Mouse (Mus musculus) fat pad, adult 2 months (tissue): ENCODE measurements around the gene Dlx5.

Experiments used
- DNase-seq: peaks from one replicate; pipeline ENCODE4 v3.0.0-alpha.2; 2011; ENCODE audit warnings: low read depth, low spot score; ENCODE audit errors: extremely low read depth

Gene Dlx5

DNA sequence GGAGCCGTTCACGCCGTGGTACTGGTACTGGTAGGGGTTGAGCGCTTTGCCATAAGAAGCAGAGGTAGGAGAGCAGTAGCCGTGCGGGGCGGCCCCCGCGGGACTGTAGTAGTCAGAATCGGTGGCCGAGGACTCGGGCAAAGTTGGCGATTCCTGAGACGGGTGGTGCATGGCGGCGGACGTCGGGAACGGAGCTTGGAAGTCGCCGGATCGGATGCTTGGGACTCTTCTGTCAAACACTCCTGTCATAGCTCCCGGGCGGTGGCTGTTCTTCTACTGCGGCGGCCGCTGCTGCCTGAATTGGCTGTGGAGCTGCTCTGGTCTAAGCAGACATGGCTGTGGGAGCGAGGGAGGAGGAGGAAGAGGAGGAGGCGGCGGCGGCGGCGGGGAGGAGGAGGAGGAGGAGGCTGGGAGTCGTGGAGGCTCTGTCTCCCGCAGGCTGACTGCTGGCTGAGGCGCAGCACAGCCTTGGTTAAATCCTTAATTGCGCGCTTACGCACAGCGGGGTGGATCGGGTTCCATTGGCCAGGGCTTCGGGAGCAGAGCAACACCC, at the start of gene Dlx5:
Gene Dlx5 (minus strand): TSS at position 448 of the 553 bp plus-strand sequence.
- no peak for DNase-seq

DNA sequence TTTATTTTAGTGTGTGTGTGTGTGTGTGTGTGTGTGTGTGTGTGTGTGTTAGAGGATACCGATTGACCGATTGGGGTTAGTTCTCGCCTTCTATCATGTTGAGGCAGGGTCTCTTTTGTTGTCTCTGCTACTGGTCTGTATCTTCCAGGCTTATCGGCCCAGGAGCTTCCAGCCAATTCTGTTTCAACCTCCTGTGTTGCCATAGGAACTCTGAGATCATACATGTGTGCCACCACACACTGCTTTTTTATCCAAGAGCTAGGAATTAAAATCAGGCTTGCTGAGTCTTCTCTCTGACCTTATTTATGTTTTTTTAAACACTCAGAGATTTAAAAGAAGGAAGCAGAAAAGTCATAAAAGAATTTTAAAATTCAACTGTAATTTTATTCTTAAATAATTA, 49.6 kb upstream of the Dlx5 start:
- DNase-seq: no peak

DNA sequence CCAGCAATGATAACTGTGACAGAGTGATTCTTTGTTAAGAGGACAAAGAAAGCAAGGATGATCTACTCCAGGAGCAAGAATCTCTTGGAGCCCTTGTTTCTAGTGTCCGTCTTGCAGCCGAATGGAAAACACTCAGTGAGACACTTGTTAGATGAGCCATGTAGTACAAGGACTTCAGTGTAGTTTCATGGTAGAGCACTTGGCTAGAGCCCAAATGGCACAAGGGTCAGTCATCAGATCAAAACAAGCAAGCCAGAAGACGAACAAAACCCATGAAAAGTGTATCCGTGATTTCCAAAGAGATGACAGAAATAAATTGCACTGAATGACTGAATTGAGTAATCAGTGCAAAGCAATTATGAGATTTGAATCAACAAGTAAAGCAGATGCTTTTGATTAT, 48.9 kb upstream of the Dlx5 start:
- no peak for DNase-seq

DNA sequence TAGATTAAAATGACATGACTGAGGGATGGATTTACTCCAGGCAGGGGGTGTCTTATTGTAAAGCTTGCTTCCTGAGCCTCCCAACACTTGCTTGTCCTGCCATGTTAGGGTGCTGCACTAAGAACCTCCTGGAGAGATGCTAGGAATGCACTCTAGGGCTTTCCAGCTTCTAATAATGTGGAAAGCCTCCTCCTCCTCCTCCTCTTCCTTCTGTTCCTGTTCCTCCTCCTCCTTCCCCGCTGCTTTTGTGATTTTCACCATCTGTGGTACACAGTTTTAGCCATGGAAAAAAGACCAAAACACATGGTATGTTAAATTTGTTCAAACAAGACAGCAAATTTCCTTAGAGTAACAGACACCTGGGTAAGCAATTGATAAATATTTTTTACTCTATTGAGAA, 43.4 kb upstream of the Dlx5 start:
- no peak for DNase-seq

DNA sequence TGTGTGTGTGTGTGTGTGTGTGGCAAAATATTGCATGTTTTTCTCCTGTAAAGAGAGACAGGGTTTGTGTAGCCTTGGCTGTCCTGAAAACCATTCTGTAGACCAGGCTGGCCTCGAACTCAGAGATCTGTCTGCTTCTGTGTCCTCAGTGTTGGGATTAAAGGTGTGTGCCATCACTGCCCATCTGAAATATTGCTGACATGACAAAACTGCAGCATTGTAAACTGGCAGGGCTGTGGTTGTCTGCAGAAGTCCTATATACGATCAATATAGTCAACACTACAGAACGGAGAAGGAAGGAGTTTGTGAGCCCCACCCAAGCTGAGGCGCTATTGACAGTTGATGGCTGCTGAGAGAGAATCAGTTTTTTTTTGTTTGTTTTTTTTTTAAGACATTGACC, 35.4 kb upstream of the Dlx5 start:
- DNase-seq: no peak

DNA sequence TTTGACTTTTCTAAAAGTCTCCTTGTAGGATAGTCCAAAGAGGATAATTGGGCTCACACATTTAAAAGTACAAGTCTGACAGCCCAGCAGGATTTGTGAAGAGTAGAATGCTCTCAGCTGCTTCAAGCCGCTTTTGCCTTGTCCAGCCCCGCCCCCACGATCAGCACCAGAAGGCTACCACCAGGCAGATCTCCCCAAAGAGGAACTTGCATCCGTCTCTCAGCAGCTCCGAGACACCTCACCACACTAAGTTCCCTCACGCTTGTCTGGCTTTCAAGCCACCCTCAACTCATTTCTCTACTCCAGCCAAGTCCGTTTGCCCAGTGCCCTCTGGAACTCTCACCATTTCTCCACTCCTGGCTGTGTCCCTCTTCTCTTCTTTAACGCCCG, 33.6 kb upstream of the Dlx5 start:
- no peak for DNase-seq

DNA sequence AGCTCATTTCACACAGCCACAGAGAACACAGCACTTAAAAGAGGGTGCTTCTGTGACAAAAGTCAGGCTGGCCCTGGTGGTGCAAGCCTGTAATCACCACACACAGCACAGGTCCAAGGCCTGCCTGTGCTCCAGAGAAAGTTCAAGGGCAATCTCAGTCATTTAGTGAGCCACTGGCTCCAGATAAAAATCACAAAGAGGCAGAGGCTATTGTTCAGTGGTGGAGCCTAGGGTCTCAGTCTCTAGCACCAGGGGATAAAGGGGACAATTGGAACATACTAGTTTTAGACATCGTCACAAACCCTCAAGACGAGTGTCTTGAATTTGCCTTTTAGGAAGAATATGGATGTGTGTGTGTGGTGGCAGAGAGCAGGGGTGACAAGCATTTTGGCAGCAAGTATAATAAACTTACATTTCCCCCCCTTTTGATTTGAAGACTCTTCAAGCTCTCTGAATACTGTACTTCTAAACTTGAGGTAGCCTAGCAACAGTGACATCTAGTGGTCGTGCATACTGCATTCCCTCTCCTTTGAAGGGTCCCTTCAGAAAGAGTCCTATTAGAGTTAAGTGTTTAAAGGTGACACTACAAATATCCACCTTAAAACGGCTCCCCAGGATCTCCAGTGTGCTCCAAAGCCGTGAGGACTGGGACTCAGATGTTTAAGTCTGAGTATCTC, 33.1 kb upstream of the Dlx5 start:
- no peak for DNase-seq

DNA sequence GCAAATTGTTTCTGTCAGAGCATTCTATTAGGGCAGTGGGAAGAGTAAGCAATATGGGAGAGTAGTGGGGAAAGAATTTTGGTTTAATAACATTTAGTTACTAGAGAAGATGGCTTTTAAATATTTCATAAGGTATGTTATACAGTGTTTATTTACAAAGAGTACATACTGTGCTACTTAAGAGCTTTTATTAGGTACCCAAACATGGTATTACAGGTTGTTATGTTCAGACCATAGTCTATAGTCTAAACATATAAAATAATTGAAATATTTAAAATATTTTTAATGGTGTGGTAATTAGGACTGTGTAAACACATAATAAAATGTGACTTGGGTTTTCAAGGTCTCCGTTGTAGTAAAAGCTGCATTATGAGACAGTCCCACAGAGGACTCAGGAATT, 32.4 kb upstream of the Dlx5 start:
- no peak for DNase-seq

DNA sequence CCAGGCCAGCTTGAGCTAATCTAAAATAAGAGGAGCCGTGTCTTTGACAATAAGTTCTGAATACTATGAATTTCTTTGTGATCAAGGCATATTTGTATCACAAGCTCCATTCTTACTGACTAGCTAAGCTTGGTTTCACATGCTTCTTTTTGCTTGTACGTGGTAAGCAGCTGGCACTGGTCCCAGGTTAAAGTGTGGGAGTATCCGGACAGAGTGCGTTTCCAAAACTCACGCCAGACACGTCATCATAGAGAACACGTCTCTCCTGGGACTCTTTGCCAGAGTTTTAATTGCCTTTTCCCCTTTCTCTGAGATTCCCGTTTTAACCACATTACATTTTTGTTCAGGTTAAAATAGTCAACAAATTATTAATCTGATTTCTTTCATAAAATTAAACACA, 27.7 kb upstream of the Dlx5 start:
- peak; percentile 5 for DNase-seq

DNA sequence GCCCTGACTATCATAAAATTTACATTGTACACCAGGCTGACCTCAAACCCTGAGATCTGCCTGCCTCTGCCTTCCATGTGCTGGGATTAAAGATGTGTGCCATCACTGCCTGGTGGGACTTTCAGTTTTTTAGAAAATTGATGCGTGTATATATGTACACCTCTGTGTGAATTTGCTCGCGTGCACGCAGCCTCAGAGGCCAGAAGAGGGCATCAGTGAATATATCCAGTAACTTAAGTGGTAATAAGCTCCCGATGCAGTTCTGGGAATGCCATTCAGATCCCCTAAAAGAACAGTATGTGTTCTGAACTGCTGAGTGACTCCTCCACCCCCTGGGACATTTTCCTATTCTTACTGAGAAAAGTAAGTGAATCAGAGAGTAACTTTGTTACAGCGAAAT, 8.2 kb upstream of the Dlx5 start:
- no peak for DNase-seq

DNA sequence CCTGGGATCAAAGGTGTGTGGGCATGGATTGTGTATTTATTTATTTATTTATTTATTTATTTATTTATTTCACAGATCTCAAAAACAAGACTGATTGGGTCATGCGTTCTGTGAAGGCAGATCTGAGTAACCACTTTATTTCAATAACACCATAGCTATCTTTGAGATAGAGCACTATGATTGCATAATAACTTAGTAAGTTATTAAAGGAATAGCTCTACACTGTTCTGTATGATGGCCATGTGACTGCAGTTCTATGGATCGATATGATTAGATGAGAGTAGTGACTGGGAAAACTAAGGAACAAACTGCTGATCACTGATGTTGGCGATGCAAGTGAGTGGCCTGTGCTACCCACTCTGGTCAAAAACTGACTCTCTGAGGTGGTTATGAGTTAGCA, 4.3 kb upstream of the Dlx5 start:
- DNase-seq: no peak

DNA sequence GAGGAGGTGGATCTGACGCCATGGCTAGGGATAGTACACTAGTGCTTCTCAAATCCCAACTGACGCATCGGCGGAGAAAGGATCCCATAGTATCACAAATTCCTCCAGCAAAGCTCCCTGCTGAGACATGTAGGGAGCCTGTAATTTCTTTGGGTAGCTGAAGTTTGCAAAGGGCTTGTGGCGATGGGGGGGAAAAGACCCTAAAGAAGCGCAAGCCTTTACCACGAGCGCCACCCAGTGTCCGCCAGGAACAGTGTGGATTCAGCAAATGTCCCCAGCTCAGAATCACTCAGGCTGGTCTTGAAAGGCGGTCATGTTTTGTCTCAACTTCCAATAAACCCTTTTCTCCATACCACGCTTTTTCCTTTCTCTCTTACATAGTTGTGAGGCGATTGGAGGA, 3.0 kb upstream of the Dlx5 start:
- no peak for DNase-seq

DNA sequence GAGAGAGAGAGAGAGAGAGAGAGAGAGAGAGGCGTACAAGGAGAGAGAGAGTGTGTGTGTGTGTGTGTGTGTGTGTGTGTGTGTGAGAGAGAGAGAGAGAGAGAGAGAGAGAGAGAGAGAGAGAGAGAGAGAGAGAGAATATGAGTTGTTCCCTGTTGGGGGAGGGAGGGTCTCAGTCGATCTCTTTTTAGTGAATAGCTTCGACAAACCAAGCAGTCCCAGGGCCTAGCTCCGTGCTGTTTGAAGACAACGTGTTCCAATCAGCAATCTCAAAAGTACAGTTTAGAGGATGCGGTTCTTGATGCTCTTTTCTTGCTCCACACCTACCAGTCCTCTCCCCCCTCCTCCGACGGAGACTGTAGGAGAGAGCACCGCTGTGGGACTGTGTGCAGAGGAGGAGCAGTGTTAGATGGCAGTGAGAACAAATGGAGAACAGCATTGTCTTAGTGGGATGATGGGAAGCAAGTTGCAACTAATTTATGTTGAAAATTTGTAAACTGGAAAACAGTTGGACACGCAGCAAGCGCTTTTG, 447 bp upstream of the Dlx5 start:
- DNase-seq: no peak

DNA sequence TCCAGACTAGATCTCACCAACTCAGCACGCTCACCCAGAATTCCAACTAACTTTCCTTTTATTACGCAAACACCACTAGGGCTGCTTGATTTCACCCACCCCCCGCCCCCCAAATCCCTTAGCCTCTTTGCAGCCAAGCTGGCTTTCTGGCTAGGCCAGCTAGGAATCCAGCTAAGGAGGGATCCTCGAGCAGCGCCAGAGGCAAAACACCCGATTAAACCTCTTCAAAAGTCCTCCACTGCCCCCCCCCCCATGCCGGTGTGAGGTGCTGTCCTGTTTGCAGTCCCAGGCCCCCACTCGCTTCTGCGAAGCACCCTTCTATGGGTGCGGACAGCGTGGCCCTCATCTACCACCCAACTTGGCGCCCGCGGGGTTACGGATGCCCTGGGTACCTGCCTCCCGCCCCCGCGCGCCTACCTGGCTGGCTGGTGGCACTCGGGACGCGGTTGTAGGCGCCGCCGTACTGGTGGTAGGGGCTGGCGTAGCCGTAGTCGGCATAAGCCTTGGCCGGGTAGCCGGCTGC, 709 bp downstream of the Dlx5 start:
- DNase-seq: no peak

DNA sequence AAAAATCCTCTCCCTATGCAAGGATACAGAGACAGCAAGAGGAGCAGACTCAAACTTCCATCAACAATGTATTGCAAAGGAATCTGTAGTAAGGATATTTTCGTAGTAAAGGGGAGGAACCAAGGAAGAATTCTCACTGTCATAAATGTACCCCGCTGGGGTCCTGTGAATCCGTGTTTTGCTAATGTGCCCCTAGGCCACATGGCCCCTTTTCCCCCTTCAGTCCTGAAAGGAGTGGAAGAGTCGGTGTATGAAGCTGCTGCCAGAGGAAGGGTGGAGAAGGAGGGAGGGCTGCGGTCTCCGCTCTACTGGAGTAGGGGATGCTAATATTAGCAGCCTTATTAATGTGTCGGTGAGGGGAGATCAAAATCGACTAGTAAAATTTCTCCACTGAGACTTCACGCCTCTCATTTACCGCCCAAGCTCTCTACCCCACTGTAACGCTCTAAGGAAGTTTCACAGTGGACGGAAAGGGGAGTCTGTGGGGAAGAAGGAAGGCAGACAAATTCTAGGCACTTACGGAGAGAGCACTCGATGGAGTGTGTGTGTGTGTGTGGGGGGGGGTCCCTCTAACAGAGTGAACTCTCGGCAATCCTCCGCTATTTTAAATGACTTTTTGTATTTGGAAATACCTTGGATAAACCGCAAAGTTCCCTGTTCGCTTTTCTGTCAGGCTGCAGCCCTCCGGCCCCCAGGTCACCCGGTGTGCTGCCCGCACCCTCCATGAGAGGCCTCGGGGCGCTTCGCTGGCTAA, 1.3 kb downstream of the Dlx5 start:
- DNase-seq: no peak

DNA sequence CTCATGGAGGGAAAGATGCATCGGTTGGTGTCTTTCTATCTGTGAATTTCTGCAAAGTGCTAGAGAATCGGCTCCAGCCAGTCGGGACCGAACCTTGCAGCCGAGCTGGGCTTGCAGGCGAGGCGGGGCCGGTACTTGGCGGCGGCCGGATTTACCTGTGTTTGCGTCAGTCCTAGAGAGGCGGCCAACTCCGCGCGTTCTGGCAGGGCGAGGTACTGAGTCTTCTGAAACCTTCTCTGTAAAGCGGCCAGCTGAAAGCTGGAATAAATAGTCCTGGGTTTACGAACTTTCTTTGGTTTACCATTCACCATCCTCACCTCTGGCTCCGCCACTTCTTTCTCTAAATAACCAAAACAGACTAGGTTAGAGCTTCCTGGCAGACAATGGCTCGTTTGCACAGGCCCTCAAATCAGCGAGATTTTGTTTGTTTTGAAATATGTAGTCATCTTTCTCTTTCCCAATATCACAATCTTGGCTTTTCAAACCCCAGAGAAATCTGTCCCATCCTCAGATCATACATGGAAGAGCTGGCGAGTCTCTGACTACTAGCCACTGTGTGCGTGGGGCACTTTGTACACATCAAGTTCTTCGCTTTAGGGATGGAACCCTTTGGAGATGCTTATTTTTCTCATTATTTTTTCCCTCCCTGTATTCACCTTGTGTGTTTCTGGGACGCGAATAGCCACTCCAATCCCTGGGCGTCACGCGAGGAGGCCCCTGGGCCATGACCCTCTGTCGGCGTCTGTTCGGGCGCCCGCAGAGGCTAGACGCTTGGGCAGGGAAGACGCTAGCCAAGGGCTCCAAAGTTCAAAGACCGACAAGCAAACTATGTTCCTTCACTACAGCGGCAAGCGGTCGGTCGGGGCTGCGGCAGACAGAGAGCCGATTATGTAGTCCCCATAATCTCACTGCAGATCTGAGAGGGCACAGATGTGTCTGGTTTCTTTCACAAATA, 2.2 kb downstream of the Dlx5 start:
- no peak for DNase-seq

DNA sequence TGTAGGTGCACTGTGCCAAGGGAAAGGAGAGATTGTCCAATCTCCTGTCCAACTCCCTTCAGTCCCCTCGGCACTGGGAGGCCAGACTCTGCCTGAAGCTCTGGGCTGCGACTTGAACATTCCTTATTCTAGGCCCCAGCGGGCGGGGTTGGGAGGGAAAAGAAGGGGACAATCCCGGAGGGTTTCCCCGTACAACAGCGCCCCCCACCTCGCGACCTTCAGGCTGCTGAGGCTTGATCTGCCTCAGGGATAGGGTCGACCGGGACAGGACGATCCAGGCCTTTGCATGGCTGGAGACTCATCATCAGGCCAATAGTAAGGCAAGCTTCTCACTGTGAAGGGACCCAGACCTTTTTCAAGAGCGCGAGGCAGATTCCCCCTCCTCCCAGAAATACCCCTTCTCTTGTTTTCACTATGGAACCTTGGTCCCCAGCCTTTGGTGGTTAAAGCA, 3.0 kb downstream of the Dlx5 start:
- no peak for DNase-seq

DNA sequence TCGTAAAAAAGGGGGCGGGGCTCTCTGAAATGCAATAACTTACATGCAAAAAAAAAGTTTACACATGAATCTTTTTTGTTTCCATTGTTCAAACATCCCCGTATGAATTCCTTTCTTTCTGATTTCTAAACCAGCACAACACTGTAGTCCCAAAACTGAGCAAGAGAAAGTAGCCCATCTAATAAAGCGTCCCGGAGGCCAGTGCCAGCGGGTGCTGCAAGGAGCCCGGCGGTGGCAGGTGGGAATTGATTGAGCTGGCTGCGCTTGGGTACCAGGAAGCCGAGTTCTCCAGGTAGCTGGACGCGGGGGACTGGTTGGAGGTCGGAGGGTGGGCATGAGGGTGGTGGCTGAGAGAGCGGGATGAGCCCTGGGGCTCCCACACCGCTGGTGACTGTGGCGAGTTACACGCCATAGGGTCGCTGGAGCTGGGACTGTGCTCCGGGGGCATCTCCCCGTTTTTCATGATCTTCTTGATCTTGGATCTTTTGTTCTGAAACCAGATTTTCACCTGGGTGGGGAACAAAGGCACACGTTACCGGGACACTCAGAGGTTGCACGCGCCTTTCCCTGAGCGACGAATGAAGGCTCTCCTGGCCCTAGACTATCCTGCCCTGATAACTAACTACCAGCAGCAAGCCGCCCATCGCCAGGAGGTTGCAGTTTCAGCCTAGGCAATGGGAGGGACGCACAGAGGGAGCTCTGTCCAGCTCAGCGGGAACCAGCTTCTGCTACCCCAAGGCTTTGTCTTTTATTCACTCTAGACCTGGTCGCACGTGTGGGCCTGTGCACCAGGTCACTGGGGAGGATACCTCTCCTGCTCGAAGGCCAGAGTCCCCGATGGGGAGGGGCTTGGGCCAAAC, 3.7 kb downstream of the Dlx5 start:
- DNase-seq: no peak

DNA sequence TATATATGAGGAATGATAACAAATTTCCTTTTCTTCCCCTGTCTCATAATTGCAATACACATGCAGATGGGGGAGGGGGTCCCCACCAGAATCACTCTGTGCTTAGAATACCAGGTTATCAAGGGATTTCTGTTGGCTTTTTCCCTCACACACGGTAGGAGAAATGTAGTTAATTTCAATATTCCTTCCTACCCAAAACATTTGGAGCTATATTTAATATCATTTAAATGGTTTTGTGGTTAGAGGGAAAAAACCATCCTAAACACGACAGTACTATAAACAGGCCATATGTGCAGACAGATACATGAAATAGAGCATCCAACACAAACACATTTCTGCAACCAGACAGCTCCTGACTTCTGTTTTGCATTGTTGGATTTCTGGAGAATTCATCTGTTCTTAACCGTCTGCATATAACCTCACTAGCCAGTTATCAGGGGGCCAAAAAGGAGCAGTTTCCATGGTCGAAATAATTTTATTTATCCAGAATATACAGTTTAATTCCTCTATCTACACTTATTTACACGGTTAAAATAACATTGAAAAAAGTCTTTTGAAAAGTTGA, 4.5 kb downstream of the Dlx5 start:
- no peak for DNase-seq

DNA sequence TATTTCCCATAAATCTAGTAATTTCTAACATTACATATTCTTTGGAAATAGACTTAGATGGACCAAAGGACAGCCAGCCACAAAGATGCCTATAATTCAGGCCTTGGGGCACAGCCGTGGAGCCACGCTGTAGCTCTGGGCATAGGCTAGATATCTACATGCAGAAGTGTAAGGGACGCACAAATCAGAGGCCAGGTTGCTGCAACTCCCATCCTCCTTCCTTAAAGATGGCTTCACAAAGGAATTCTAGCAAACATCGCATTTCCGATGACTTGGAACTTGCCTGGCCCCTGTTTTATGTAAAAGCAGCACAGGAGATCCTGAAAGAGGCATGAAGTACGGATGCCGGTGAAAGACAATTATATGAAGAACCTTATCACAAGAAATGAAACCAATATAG, 5.2 kb downstream of the Dlx5 start:
- DNase-seq: no peak
